Mouse (Mus musculus): ENCODE results near the gene Tmem50b. TPM values are rescaled to one million over a fixed set of nuclear protein-coding genes. Genes with fewer than 3 reads are reported as not detected.

Gene Tmem50b
- polyA plus RNA-seq, 1 experiment from 2014 or later, result 41.6 TPM

- 84% methylated on average over 6 of the region's 6 CpGs for WGBS
- H3K27me3 ChIP-seq (ENCODE audit: control insufficient read depth, insufficient read depth, low read length), result no peaks in the 10 kb centered on the region
- H3K36me3 ChIP-seq (replicated peaks; ENCODE audit: control insufficient read depth, insufficient read depth, low read depth, low read length), result no peaks in the 10 kb centered on the region
- H3K4me1 ChIP-seq (ENCODE audit: control insufficient read depth, insufficient read depth, low read length), result no peaks in the 10 kb centered on the region
- no peak for ATAC-seq (replicated peaks; ENCODE audit: insufficient number of reproducible peaks, low FRiP score, low TSS enrichment, low read depth)
- no peak overlapping the region for H3K9ac ChIP-seq (replicated peaks; ENCODE audit: low read length)
- DNase-seq (ENCODE audit: low spot score), result no peak
- no peak overlapping the region for H3K4me2 ChIP-seq (ENCODE audit: low read depth, low read length)
- H3K27ac ChIP-seq (replicated peaks; ENCODE audit: low read depth, low read length), result no peak overlapping the region
- no peaks in the 10 kb centered on the region for H3K9me3 ChIP-seq (replicated peaks; ENCODE audit: control insufficient read depth, low read length)
- H3K4me3 ChIP-seq (ENCODE audit: low read depth, low read length), result no peak overlapping the region
Measured at GRCm38 (mm10) chr16:91605156-91605555, 7.6 kb upstream of the Tmem50b start.

GRCm38 (mm10) chr16:91601693-91602092, 4.1 kb upstream of the Tmem50b start:
- H3K4me1 ChIP-seq (ENCODE audit: control insufficient read depth, insufficient read depth, low read length), result peaks cover 2% of the 10 kb centered on the region; the same call in 1 of the 2 replicates
- no peak for ATAC-seq (replicated peaks; ENCODE audit: insufficient number of reproducible peaks, low FRiP score, low TSS enrichment, low read depth)
- H3K9me3 ChIP-seq (replicated peaks; ENCODE audit: control insufficient read depth, low read length), result no peaks in the 10 kb centered on the region
- no peak overlapping the region for H3K27ac ChIP-seq (replicated peaks; ENCODE audit: low read depth, low read length)
- no peak overlapping the region for H3K9ac ChIP-seq (replicated peaks; ENCODE audit: low read length)
- WGBS, result 75% methylated on average over 9 of the region's 9 CpGs
- no peak overlapping the region for H3K4me3 ChIP-seq (ENCODE audit: low read depth, low read length)
- H3K4me2 ChIP-seq (ENCODE audit: low read depth, low read length), result no peak overlapping the region
- no peaks in the 10 kb centered on the region for H3K36me3 ChIP-seq (replicated peaks; ENCODE audit: control insufficient read depth, insufficient read depth, low read depth, low read length)
- H3K27me3 ChIP-seq (ENCODE audit: control insufficient read depth, insufficient read depth, low read length), result no peaks in the 10 kb centered on the region
- DNase-seq (ENCODE audit: low spot score), result no peak

GRCm38 (mm10) chr16:91601081-91601480, 3.5 kb upstream of the Tmem50b start:
- WGBS, result 83% methylated on average over 4 of the region's 4 CpGs

GRCm38 (mm10) chr16:91599242-91599641, 1.6 kb upstream of the Tmem50b start:
- H3K27me3 ChIP-seq (ENCODE audit: control insufficient read depth, insufficient read depth, low read length), result no peaks in the 10 kb centered on the region
- H3K4me1 ChIP-seq (ENCODE audit: control insufficient read depth, insufficient read depth, low read length), result peaks cover 4% of the 10 kb centered on the region; the same call in 1 of the 2 replicates
- H3K36me3 ChIP-seq (replicated peaks; ENCODE audit: control insufficient read depth, insufficient read depth, low read depth, low read length), result no peaks in the 10 kb centered on the region
- no peak overlapping the region for H3K4me3 ChIP-seq (ENCODE audit: low read depth, low read length)
- ATAC-seq (replicated peaks; ENCODE audit: insufficient number of reproducible peaks, low FRiP score, low TSS enrichment, low read depth) (no peak), DNase-seq (ENCODE audit: low spot score) (no peak)
- no peak overlapping the region for H3K27ac ChIP-seq (replicated peaks; ENCODE audit: low read depth, low read length)
- H3K9me3 ChIP-seq (replicated peaks; ENCODE audit: control insufficient read depth, low read length), result no peaks in the 10 kb centered on the region
- H3K9ac ChIP-seq (replicated peaks; ENCODE audit: low read length), result no peak overlapping the region
- no peak overlapping the region for H3K4me2 ChIP-seq (ENCODE audit: low read depth, low read length)

More at GRCm38 (mm10) chr16:91601081-91601480, 3.5 kb upstream of the Tmem50b start:
- DNase-seq (ENCODE audit: low spot score) (no peak), ATAC-seq (replicated peaks; ENCODE audit: insufficient number of reproducible peaks, low FRiP score, low TSS enrichment, low read depth) (no peak)
- Histone ChIP-seq H3K4me2 (ENCODE audit: low read depth, low read length) (no peak overlapping the region), H3K27me3 (ENCODE audit: control insufficient read depth, insufficient read depth, low read length) (no peaks in the 10 kb centered on the region), H3K4me3 (ENCODE audit: low read depth, low read length) (no peak overlapping the region), H3K9me3 (replicated peaks; ENCODE audit: control insufficient read depth, low read length) (no peaks in the 10 kb centered on the region), H3K4me1 (ENCODE audit: control insufficient read depth, insufficient read depth, low read length) (peaks cover 4% of the 10 kb centered on the region; the same call in 1 of the 2 replicates), H3K36me3 (replicated peaks; ENCODE audit: control insufficient read depth, insufficient read depth, low read depth, low read length) (no peaks in the 10 kb centered on the region), H3K9ac (replicated peaks; ENCODE audit: low read length) (no peak overlapping the region), H3K27ac (replicated peaks; ENCODE audit: low read depth, low read length) (no peak overlapping the region)

GRCm38 (mm10) chr16:91596779-91597671, 575 bp downstream of the Tmem50b start:
- WGBS, result under 1% methylated on average over 75 of the region's 75 CpGs
- Histone ChIP-seq H3K4me3 (ENCODE audit: low read depth, low read length) (peak overlapping the region; percentile 73), H3K27ac (replicated peaks; ENCODE audit: low read depth, low read length) (0 out of 2 replicates have a peak overlapping the region, but pooled peaks have one; percentile 28), H3K27me3 (ENCODE audit: control insufficient read depth, insufficient read depth, low read length) (no peaks in the 10 kb centered on the region), H3K9ac (replicated peaks; ENCODE audit: low read length) (peak overlapping the region; percentile 74), H3K9me3 (replicated peaks; ENCODE audit: control insufficient read depth, low read length) (no peaks in the 10 kb centered on the region), H3K4me1 (ENCODE audit: control insufficient read depth, insufficient read depth, low read length) (peaks cover 4% of the 10 kb centered on the region; the same call in 1 of the 2 replicates), H3K36me3 (replicated peaks; ENCODE audit: control insufficient read depth, insufficient read depth, low read depth, low read length) (no peaks in the 10 kb centered on the region), H3K4me2 (ENCODE audit: low read depth, low read length) (peak overlapping the region; percentile 92)
- DNase-seq (ENCODE audit: low spot score), result peak; percentile 41
- ATAC-seq (replicated peaks; ENCODE audit: insufficient number of reproducible peaks, low FRiP score, low TSS enrichment, low read depth), result no peak; the same call in 1 of the 2 replicates

GRCm38 (mm10) chr16:91596397-91596778, 1.2 kb downstream of the Tmem50b start:
- ATAC-seq (replicated peaks; ENCODE audit: insufficient number of reproducible peaks, low FRiP score, low TSS enrichment, low read depth), result no peak
- Histone ChIP-seq H3K27ac (replicated peaks; ENCODE audit: low read depth, low read length) (no peak overlapping the region), H3K4me3 (ENCODE audit: low read depth, low read length) (peak overlapping the region; percentile 73), H3K27me3 (ENCODE audit: control insufficient read depth, insufficient read depth, low read length) (no peaks in the 10 kb centered on the region), H3K9ac (replicated peaks; ENCODE audit: low read length) (no peak overlapping the region; the same call in 1 of the 2 replicates), H3K9me3 (replicated peaks; ENCODE audit: control insufficient read depth, low read length) (no peaks in the 10 kb centered on the region), H3K4me2 (ENCODE audit: low read depth, low read length) (peak overlapping the region; percentile 92), H3K36me3 (replicated peaks; ENCODE audit: control insufficient read depth, insufficient read depth, low read depth, low read length) (no peaks in the 10 kb centered on the region), H3K4me1 (ENCODE audit: control insufficient read depth, insufficient read depth, low read length) (peaks cover 4% of the 10 kb centered on the region; the same call in 1 of the 2 replicates)
- no peak for DNase-seq (ENCODE audit: low spot score)
- 16% methylated on average over 9 of the region's 9 CpGs for WGBS

- Histone ChIP-seq H3K9me3 (replicated peaks; ENCODE audit: control insufficient read depth, low read length) (no peaks in the 10 kb centered on the region), H3K9ac (replicated peaks; ENCODE audit: low read length) (no peak overlapping the region), H3K27ac (replicated peaks; ENCODE audit: low read depth, low read length) (no peak overlapping the region), H3K4me3 (ENCODE audit: low read depth, low read length) (no peak overlapping the region), H3K27me3 (ENCODE audit: control insufficient read depth, insufficient read depth, low read length) (no peaks in the 10 kb centered on the region), H3K4me1 (ENCODE audit: control insufficient read depth, insufficient read depth, low read length) (peaks cover 4% of the 10 kb centered on the region; the same call in 1 of the 2 replicates), H3K4me2 (ENCODE audit: low read depth, low read length) (no peak overlapping the region), H3K36me3 (replicated peaks; ENCODE audit: control insufficient read depth, insufficient read depth, low read depth, low read length) (no peaks in the 10 kb centered on the region)
- no peak for ATAC-seq (replicated peaks; ENCODE audit: insufficient number of reproducible peaks, low FRiP score, low TSS enrichment, low read depth)
- 72% methylated on average over 6 of the region's 6 CpGs for WGBS
- DNase-seq (ENCODE audit: low spot score), result no peak
Measured at GRCm38 (mm10) chr16:91595076-91595475, 2.5 kb downstream of the Tmem50b start.

- ATAC-seq (replicated peaks; ENCODE audit: insufficient number of reproducible peaks, low FRiP score, low TSS enrichment, low read depth), result no peak
- no peak overlapping the region for H3K4me3 ChIP-seq (ENCODE audit: low read depth, low read length)
Measured at GRCm38 (mm10) chr16:91593262-91593661, 4.3 kb downstream of the Tmem50b start.

More at GRCm38 (mm10) chr16:91593262-91593661, 4.3 kb downstream of the Tmem50b start:
- no peaks in the 10 kb centered on the region for H3K36me3 ChIP-seq (replicated peaks; ENCODE audit: control insufficient read depth, insufficient read depth, low read depth, low read length)
- no peak for DNase-seq (ENCODE audit: low spot score)
- H3K27ac ChIP-seq (replicated peaks; ENCODE audit: low read depth, low read length), result no peak overlapping the region
- no peaks in the 10 kb centered on the region for H3K27me3 ChIP-seq (ENCODE audit: control insufficient read depth, insufficient read depth, low read length)
- H3K4me2 ChIP-seq (ENCODE audit: low read depth, low read length), result no peak overlapping the region
- H3K4me1 ChIP-seq (ENCODE audit: control insufficient read depth, insufficient read depth, low read length), result peaks cover 4% of the 10 kb centered on the region; the same call in 1 of the 2 replicates
- H3K9ac ChIP-seq (replicated peaks; ENCODE audit: low read length), result no peak overlapping the region
- no peaks in the 10 kb centered on the region for H3K9me3 ChIP-seq (replicated peaks; ENCODE audit: control insufficient read depth, low read length)
- WGBS, result 83% methylated on average over 3 of the region's 3 CpGs

Measured in embryonic facial prominence, embryonic 11.5 days (tissue).